Mouse (Mus musculus) left cerebral cortex, postnatal 4 days (tissue): ENCODE measurements around the gene Egf. TPM values are rescaled to one million over a fixed set of nuclear protein-coding genes. Genes with fewer than 3 reads are reported as not detected.

ENCODE experiments used
- DNase-seq: peaks from one replicate; pipeline ENCODE4 v3.0.0-alpha.2; 2022
- intact Hi-C: fragments of 180-260 bp; cut with DNase I; formaldehyde crosslinking; loops from one replicate; pipeline ENCODE4 v1.15.1; 2025
- total RNA-seq, 2 experiments: library from RNA; stranded (reverse); gene quantifications; 2 replicates each; pipeline ENCODE4 v1.2.3; 2021

Egf gene
- total RNA-seq, 2 experiments from 2014 or later: 2.3 to 3.0 TPM

- intact Hi-C loops: no loop called here
- no peak for DNase-seq
Measured at GRCm38 (mm10) chr3:129724505-129724904, 30.6 kb downstream of the Egf start.

- no peak for DNase-seq
- intact Hi-C loops: no loop called here
Measured at GRCm38 (mm10) chr3:129723311-129723710, 31.8 kb downstream of the Egf start.

- no peak for DNase-seq
- intact Hi-C loops: no loop called here
Measured at GRCm38 (mm10) chr3:129714542-129715145, 40.5 kb downstream of the Egf start.

- peak; percentile 51 for DNase-seq
- intact Hi-C loops: no loop called here
Measured at GRCm38 (mm10) chr3:129708157-129708556, 47.0 kb downstream of the Egf start.

GRCm38 (mm10) chr3:129698882-129699281 is 56.2 kb downstream of the Egf start:
- no peak for DNase-seq
- intact Hi-C loops: loop anchor here (10.0 kb wide), 1 partner anchor 1694 kb away; no protein-coding TSS in a partner anchor

- DNase-seq: no peak
Measured at GRCm38 (mm10) chr3:129698365-129698764, 56.8 kb downstream of the Egf start.

GRCm38 (mm10) chr3:129697691-129698090 is 57.4 kb downstream of the Egf start:
- intact Hi-C loops: loop anchor here (10.0 kb wide), 1 partner anchor 1693 kb away; no protein-coding TSS in a partner anchor
- DNase-seq: no peak

More at GRCm38 (mm10) chr3:129698365-129698764, 56.8 kb downstream of the Egf start:
- intact Hi-C loops: loop anchor here (10.0 kb wide), 1 partner anchor 1694 kb away; no protein-coding TSS in a partner anchor

- intact Hi-C loops: loop anchor here (10.0 kb wide), 1 partner anchor 1691 kb away; no protein-coding TSS in a partner anchor
- no peak for DNase-seq
Measured at GRCm38 (mm10) chr3:129695943-129696342, 59.2 kb downstream of the Egf start.

- DNase-seq: no peak
Measured at GRCm38 (mm10) chr3:129693581-129693980, 61.5 kb downstream of the Egf start.

GRCm38 (mm10) chr3:129692816-129693215 is 62.3 kb downstream of the Egf start:
- intact Hi-C loops: loop anchor here (10.0 kb wide), 1 partner anchor 1688 kb away; no protein-coding TSS in a partner anchor
- no peak for DNase-seq

More at GRCm38 (mm10) chr3:129693581-129693980, 61.5 kb downstream of the Egf start:
- intact Hi-C loops: loop anchor here (10.0 kb wide), 1 partner anchor 1689 kb away; no protein-coding TSS in a partner anchor

GRCm38 (mm10) chr3:129687429-129687828 is 67.7 kb downstream of the Egf start:
- DNase-seq: no peak
- intact Hi-C loops: loop anchor here (5.0 kb wide), 2 partner anchors 150 to 385 kb away; no protein-coding TSS in a partner anchor

- intact Hi-C loops: loop anchor here (5.0 kb wide), 2 partner anchors 150 to 385 kb away; no protein-coding TSS in a partner anchor
- peak; percentile 58 for DNase-seq
Measured at GRCm38 (mm10) chr3:129686698-129687333, 68.3 kb downstream of the Egf start.

- no peak for DNase-seq
- intact Hi-C loops: loop anchor here (5.0 kb wide), 2 partner anchors 149 to 384 kb away; no protein-coding TSS in a partner anchor
Measured at GRCm38 (mm10) chr3:129686196-129686595, 68.9 kb downstream of the Egf start.

- intact Hi-C loops: no loop called here
- peak; percentile 24 for DNase-seq
Measured at GRCm38 (mm10) chr3:129683060-129683679, 71.9 kb downstream of the Egf start.

- intact Hi-C loops: no loop called here
- DNase-seq: peak; percentile 16
Measured at GRCm38 (mm10) chr3:129682389-129682788, 72.7 kb downstream of the Egf start.

GRCm38 (mm10) chr3:129681841-129682240 is 73.3 kb downstream of the Egf start:
- no peak for DNase-seq
- intact Hi-C loops: no loop called here

- intact Hi-C loops: no loop called here
- no peak for DNase-seq
Measured at GRCm38 (mm10) chr3:129680258-129680657, 74.9 kb downstream of the Egf start.

- intact Hi-C loops: no loop called here
- DNase-seq: no peak
Measured at GRCm38 (mm10) chr3:129675923-129676322, 79.2 kb downstream of the Egf start.

- DNase-seq: no peak
Measured at GRCm38 (mm10) chr3:129663906-129664305, 91.2 kb downstream of the Egf start.

GRCm38 (mm10) chr3:129658776-129659175 is 96.3 kb downstream of the Egf start:
- DNase-seq: no peak
- intact Hi-C loops: no loop called here

More at GRCm38 (mm10) chr3:129663906-129664305, 91.2 kb downstream of the Egf start:
- intact Hi-C loops: no loop called here

GRCm38 (mm10) chr3:129657775-129658174 is 97.3 kb downstream of the Egf start:
- intact Hi-C loops: no loop called here
- no peak for DNase-seq
